Mouse (Mus musculus) erythroblast, embryonic 14.5 days (primary cell): ENCODE data around the gene Pde10a. TPM values are rescaled to one million over a fixed set of nuclear protein-coding genes. Genes with fewer than 3 reads are reported as not detected.

Experiments used
- H3K27me3 ChIP-seq: 2 replicates; pipeline ENCODE4 v1.6.1; 2012; ENCODE audit warnings: inconsistent platforms; ENCODE audit not compliant: control insufficient read depth
- H3K36me3 ChIP-seq: 2 replicates; pipeline ENCODE4 v1.6.1; 2012; ENCODE audit warnings: mild to moderate bottlenecking, inconsistent platforms; ENCODE audit not compliant: control insufficient read depth
- H3K4me1 ChIP-seq: 2 replicates; pipeline ENCODE4 v1.6.1; 2012; ENCODE audit warnings: inconsistent platforms; ENCODE audit not compliant: control insufficient read depth
- H3K4me3 ChIP-seq: replicated peaks from 2 replicates; pipeline ENCODE3; 2012; ENCODE audit warnings: moderate library complexity, mild to moderate bottlenecking, inconsistent platforms
- H3K9me3 ChIP-seq: 2 replicates; pipeline ENCODE4 v1.6.1; 2012; ENCODE audit warnings: low read length, inconsistent platforms, mixed read lengths; ENCODE audit not compliant: control insufficient read depth
- GATA1 ChIP-seq: IDR thresholded peaks from 2 replicates; pipeline ENCODE4 v1.6.1; 2012; ENCODE audit warnings: low read length, inconsistent platforms, mixed read lengths
- TAL1 ChIP-seq: IDR thresholded peaks from 3 replicates; pipeline ENCODE4 v1.6.1; 2012; ENCODE audit warnings: low read length, inconsistent platforms, mixed read lengths
- polyA plus RNA-seq: library from polyadenylated mRNA; stranded (reverse); fragments of >175 nt; gene quantifications from 2 replicates; pipeline ENCODE4 v1.2.3, GENCODE M21; 2012

The Pde10a gene
- polyA plus RNA-seq, 1 experiment, result not detected

GRCm38 (mm10) chr17:8792611-8793010 is 267.4 kb downstream of the Pde10a start:
- no peaks in the 10 kb centered on the region for H3K4me1 ChIP-seq
- H3K36me3 ChIP-seq, result no peaks in the 10 kb centered on the region
- H3K27me3 ChIP-seq, result peaks cover 6% of the 10 kb centered on the region
- no peak overlapping the region for H3K4me3 ChIP-seq
- no peaks in the 10 kb centered on the region for H3K9me3 ChIP-seq
- TF ChIP-seq TAL1 (no peak), GATA1 (no peak)

GRCm38 (mm10) chr17:8797624-8798023 is 272.5 kb downstream of the Pde10a start:
- Histone ChIP-seq H3K36me3 (no peaks in the 10 kb centered on the region), H3K4me3 (no peak overlapping the region), H3K27me3 (peaks cover 54% of the 10 kb centered on the region), H3K4me1 (no peaks in the 10 kb centered on the region), H3K9me3 (no peaks in the 10 kb centered on the region)
- TF ChIP-seq GATA1 (no peak), TAL1 (no peak)

GRCm38 (mm10) chr17:8798531-8799295 is 273.5 kb downstream of the Pde10a start:
- H3K4me1 ChIP-seq, result no peaks in the 10 kb centered on the region
- no peaks in the 10 kb centered on the region for H3K36me3 ChIP-seq
- TF ChIP-seq TAL1 (no peak), GATA1 (no peak)
- H3K27me3 ChIP-seq, result peaks cover 65% of the 10 kb centered on the region
- no peak overlapping the region for H3K4me3 ChIP-seq
- H3K9me3 ChIP-seq, result no peaks in the 10 kb centered on the region

GRCm38 (mm10) chr17:8799296-8799731 is 274.1 kb downstream of the Pde10a start:
- H3K9me3 ChIP-seq, result no peaks in the 10 kb centered on the region
- H3K36me3 ChIP-seq, result no peaks in the 10 kb centered on the region
- H3K4me1 ChIP-seq, result no peaks in the 10 kb centered on the region
- H3K4me3 ChIP-seq, result no peak overlapping the region
- H3K27me3 ChIP-seq, result peaks cover 71% of the 10 kb centered on the region
- TF ChIP-seq GATA1, result no peak
- no peak for TF ChIP-seq TAL1

GRCm38 (mm10) chr17:8799914-8800420 is 274.8 kb downstream of the Pde10a start:
- Histone ChIP-seq H3K9me3 (no peaks in the 10 kb centered on the region), H3K4me1 (no peaks in the 10 kb centered on the region), H3K4me3 (no peak overlapping the region), H3K27me3 (peaks cover 76% of the 10 kb centered on the region), H3K36me3 (no peaks in the 10 kb centered on the region)
- TF ChIP-seq TAL1 (no peak), GATA1 (no peak)

GRCm38 (mm10) chr17:8800478-8801082 is 275.4 kb downstream of the Pde10a start:
- Histone ChIP-seq H3K4me3 (peak overlapping the region; percentile 22), H3K36me3 (no peaks in the 10 kb centered on the region), H3K27me3 (peaks cover 77% of the 10 kb centered on the region), H3K9me3 (no peaks in the 10 kb centered on the region), H3K4me1 (no peaks in the 10 kb centered on the region)
- TF ChIP-seq TAL1 (no peak), GATA1 (no peak)

- Histone ChIP-seq H3K36me3 (no peaks in the 10 kb centered on the region), H3K9me3 (no peaks in the 10 kb centered on the region), H3K4me1 (no peaks in the 10 kb centered on the region), H3K27me3 (peaks cover 79% of the 10 kb centered on the region), H3K4me3 (peak overlapping the region; percentile 22)
- TF ChIP-seq TAL1 (no peak), GATA1 (no peak)
Measured at GRCm38 (mm10) chr17:8801083-8801854, 276.1 kb downstream of the Pde10a start.

GRCm38 (mm10) chr17:8801855-8802104 is 276.6 kb downstream of the Pde10a start:
- no peaks in the 10 kb centered on the region for H3K9me3 ChIP-seq
- no peak for TF ChIP-seq TAL1
- no peak for TF ChIP-seq GATA1
- no peaks in the 10 kb centered on the region for H3K36me3 ChIP-seq
- H3K27me3 ChIP-seq, result peaks cover 79% of the 10 kb centered on the region
- H3K4me3 ChIP-seq, result peak overlapping the region; percentile 24
- H3K4me1 ChIP-seq, result no peaks in the 10 kb centered on the region
